Mouse (Mus musculus) effector memory CD4-positive, alpha-beta T cell, adult 5 months (primary cell): ENCODE measurements around the gene Hsf2bp. TPM values are rescaled to one million over a fixed set of nuclear protein-coding genes. Genes with fewer than 3 reads are reported as not detected.

Experiments
- polyA plus RNA-seq: library from polyadenylated mRNA; unstranded; fragments of 100-300 nt; shearing (Covaris generic); gene quantifications from one replicate; pipeline ENCODE4 v1.2.1, GENCODE M21; 2017

The Hsf2bp gene
- polyA plus RNA-seq, result 1.4 TPM

GRCm38 (mm10) chr17:32035609-32036508 lies at the start of gene Hsf2bp, which contains the start of gene Rrp1b:
TSS of gene Hsf2bp (minus strand) at chr17:32036349.
TSS of gene Rrp1b (plus strand) at chr17:32036100.

Other genes starting within 250 kb of the Hsf2bp start
- 281 TPM for gene Sik1, start 180.5 kb downstream of the Hsf2bp start, polyA plus RNA-seq
- 43.3 TPM for gene Rrp1b, start 249 bp downstream of the Hsf2bp start, polyA plus RNA-seq
- not detected for gene Notch3, start 130.5 kb upstream of the Hsf2bp start, polyA plus RNA-seq
- gene Ephx3, start 153.2 kb upstream of the Hsf2bp start, polyA plus RNA-seq, result not detected
- 243 TPM for gene Brd4, start 248.4 kb upstream of the Hsf2bp start, polyA plus RNA-seq